Mouse (Mus musculus) erythroblast, embryonic 14.5 days (primary cell): ENCODE measurements around the gene Ptpre.

ENCODE experiments used
- GATA1 ChIP-seq: IDR thresholded peaks from 2 replicates; pipeline ENCODE4 v1.6.1; 2012; ENCODE audit warnings: low read length, inconsistent platforms, mixed read lengths
- TAL1 ChIP-seq: IDR thresholded peaks from 3 replicates; pipeline ENCODE4 v1.6.1; 2012; ENCODE audit warnings: low read length, inconsistent platforms, mixed read lengths

- TF ChIP-seq TAL1 (no peak), GATA1 (no peak)
Observed at GRCm38 (mm10) chr7:135605804-135606072, 68.5 kb downstream of the Ptpre start.
